Mouse (Mus musculus) embryonic facial prominence, embryonic 10.5 days (tissue): Measurements from ENCODE around the gene Gm1553. TPM values are rescaled to one million over a fixed set of nuclear protein-coding genes. Genes with fewer than 3 reads are reported as not detected.

Experiments used
- DNase-seq: peaks from one replicate; pipeline ENCODE4 v3.0.0-alpha.2; 2017; ENCODE audit warnings: low spot score
- H3K27ac ChIP-seq: fragments of 300-500 bp; sonication (generic); replicated peaks from 2 replicates; pipeline ENCODE4 v1.5.1; 2016; ENCODE audit warnings: mild to moderate bottlenecking
- H3K27me3 ChIP-seq: fragments of 300-500 bp; sonication (generic); replicated peaks from 2 replicates; pipeline ENCODE4 v1.6.1; 2016; ENCODE audit warnings: low read depth, mild to moderate bottlenecking; ENCODE audit not compliant: poor library complexity, severe bottlenecking
- H3K36me3 ChIP-seq: fragments of 300-500 bp; sonication (generic); replicated peaks from 2 replicates; pipeline ENCODE4 v1.6.1; 2016; ENCODE audit warnings: mild to moderate bottlenecking, moderate library complexity
- H3K4me1 ChIP-seq: fragments of 300-500 bp; sonication (generic); 2 replicates; pipeline ENCODE4 v1.6.1; 2016
- H3K4me3 ChIP-seq: fragments of 300-500 bp; sonication (generic); 2 replicates; pipeline ENCODE4 v1.5.1; 2016; ENCODE audit warnings: mild to moderate bottlenecking, moderate library complexity
- H3K9me3 ChIP-seq: fragments of 300-500 bp; sonication (generic); 2 replicates; pipeline ENCODE4 v1.6.1; 2016; ENCODE audit warnings: mild to moderate bottlenecking
- WGBS: fragments of 180-500 bp; shearing (Covaris S2); methylation state at CpG from one replicate; pipeline ENCODE4 v1.1.7; 2016; 5-methylcytosine and 5-hydroxymethylcytosine counted together
- polyA plus RNA-seq: library from polyadenylated mRNA; unstranded; fragments of >200 nt; fragmentation: Nextera tagmentation; extraction: Ambion mirVana; gene quantifications from 2 replicates; pipeline ENCODE4 v1.2.1, GENCODE M21; 2016

Gene Gm1553
- not detected in 2 replicates for polyA plus RNA-seq

- no peak for DNase-seq
- Histone ChIP-seq H3K4me3 (no peak within 1 kb of the TSS), H3K27ac (no peak within 1 kb of the TSS), H3K9me3 (no peaks in the 10 kb centered on the region), H3K36me3 (no peaks in the 10 kb centered on the region), H3K27me3 (no peaks in the 10 kb centered on the region), H3K4me1 (no peaks in the 10 kb centered on the region)
- WGBS, result 90% methylated on average over 2 of the region's 2 CpGs
Observed at GRCm38 (mm10) chr10:82492518-82492917, at the start of gene Gm1553. TSS of gene Gm1553 (minus strand) at chr10:82492618.

Other genes with a start within 250 kb of the Gm1553 start
- gene 4932415D10Rik, start 176.0 kb downstream of the Gm1553 start, polyA plus RNA-seq, result not detected in 2 replicates
- 9.6 TPM in 2 replicates for gene Gm4924, start 138.4 kb downstream of the Gm1553 start, polyA plus RNA-seq
- gene 1190007I07Rik, start 130.6 kb upstream of the Gm1553 start, polyA plus RNA-seq, result 36.9 and 38.6 TPM in 2 replicates
- 262 and 276 TPM in 2 replicates for gene Tdg, start 137.2 kb upstream of the Gm1553 start, polyA plus RNA-seq
- 3.4 and 5.2 TPM in 2 replicates for gene Glt8d2, start 198.0 kb upstream of the Gm1553 start, polyA plus RNA-seq
- gene Hcfc2, start 203.5 kb upstream of the Gm1553 start, polyA plus RNA-seq, result 24.5 and 26.6 TPM in 2 replicates